Mouse (Mus musculus): ENCODE measurements around the gene Cnot1. TPM values are rescaled to one million over a fixed set of nuclear protein-coding genes. Genes with fewer than 3 reads are reported as not detected.

Cnot1 gene
- polyA plus RNA-seq, 1 experiment from 2014 or later, result 76.9 TPM

DNA sequence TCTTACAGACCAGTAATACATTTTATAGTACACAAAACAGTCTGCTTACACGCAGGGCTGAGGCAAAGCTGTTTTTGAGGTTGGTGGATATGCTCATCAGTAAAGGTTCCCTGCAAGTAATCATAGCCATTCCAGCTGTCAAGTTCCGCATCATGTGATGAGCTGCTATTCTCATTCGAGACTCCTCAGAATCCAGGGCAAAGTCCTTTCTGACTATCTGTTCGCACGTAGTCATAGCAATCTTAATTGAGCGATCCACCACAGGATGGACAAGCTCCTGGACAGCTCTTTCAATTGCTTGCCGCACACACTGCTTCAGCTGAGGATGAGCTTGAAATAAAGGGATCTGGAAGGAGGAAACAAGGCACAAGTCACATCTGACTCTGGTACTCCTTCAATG lies 65.5 kb downstream of the Cnot1 start:
- H3K27me3 ChIP-seq (ENCODE audit: control insufficient read depth, insufficient read depth, low read length), result no peaks in the 10 kb centered on the region
- no peaks in the 10 kb centered on the region for H3K9me3 ChIP-seq (ENCODE audit: control insufficient read depth, low read length)
- H3K4me2 ChIP-seq (ENCODE audit: low read length), result no peak overlapping the region
- 91% methylated on average over 7 of the region's 7 CpGs for WGBS
- DNase-seq, result no peak
- H3K4me3 ChIP-seq (replicated peaks; ENCODE audit: low read depth, low read length), result no peak overlapping the region
- no peak overlapping the region for H3K27ac ChIP-seq (replicated peaks; ENCODE audit: low read depth, low read length)
- no peak overlapping the region for H3K9ac ChIP-seq (replicated peaks; ENCODE audit: low read length)
- H3K4me1 ChIP-seq (ENCODE audit: control insufficient read depth, insufficient read depth, low read length), result no peaks in the 10 kb centered on the region
- peaks cover 96% of the 10 kb centered on the region for H3K36me3 ChIP-seq (ENCODE audit: control insufficient read depth, insufficient read depth, low read length)
- no peak for ATAC-seq (ENCODE audit: low FRiP score, low TSS enrichment)

DNA sequence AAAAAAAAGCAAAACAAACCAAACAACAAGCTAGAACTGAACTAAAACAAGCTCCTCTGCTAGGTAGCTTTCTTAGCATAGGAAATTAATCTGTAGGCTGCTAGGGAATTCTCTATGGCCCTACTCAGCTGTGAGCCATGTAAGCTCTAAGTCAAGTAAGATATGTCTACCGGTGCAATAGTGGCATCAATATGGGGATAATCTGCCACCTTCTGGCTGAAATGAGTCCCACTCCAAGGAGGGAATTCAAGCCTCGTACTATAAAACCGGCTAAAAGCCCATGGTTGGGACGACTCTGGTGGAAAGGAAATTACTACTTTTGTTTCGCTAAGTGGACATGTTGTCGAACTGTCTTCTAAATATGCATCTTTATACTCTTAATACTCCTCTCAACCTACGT lies 68.7 kb downstream of the Cnot1 start:
- H3K4me3 ChIP-seq (replicated peaks; ENCODE audit: low read depth, low read length), result no peak overlapping the region
- H3K4me2 ChIP-seq (ENCODE audit: low read length), result no peak overlapping the region
- ATAC-seq (ENCODE audit: low FRiP score, low TSS enrichment) (no peak), DNase-seq (peak; percentile 66)
- no peaks in the 10 kb centered on the region for H3K27me3 ChIP-seq (ENCODE audit: control insufficient read depth, insufficient read depth, low read length)
- H3K36me3 ChIP-seq (ENCODE audit: control insufficient read depth, insufficient read depth, low read length), result peaks cover 91% of the 10 kb centered on the region
- 80% methylated on average over 7 of the region's 7 CpGs for WGBS
- no peak overlapping the region for H3K9ac ChIP-seq (replicated peaks; ENCODE audit: low read length)
- H3K9me3 ChIP-seq (ENCODE audit: control insufficient read depth, low read length), result no peaks in the 10 kb centered on the region
- no peaks in the 10 kb centered on the region for H3K4me1 ChIP-seq (ENCODE audit: control insufficient read depth, insufficient read depth, low read length)
- no peak overlapping the region for H3K27ac ChIP-seq (replicated peaks; ENCODE audit: low read depth, low read length)

DNA sequence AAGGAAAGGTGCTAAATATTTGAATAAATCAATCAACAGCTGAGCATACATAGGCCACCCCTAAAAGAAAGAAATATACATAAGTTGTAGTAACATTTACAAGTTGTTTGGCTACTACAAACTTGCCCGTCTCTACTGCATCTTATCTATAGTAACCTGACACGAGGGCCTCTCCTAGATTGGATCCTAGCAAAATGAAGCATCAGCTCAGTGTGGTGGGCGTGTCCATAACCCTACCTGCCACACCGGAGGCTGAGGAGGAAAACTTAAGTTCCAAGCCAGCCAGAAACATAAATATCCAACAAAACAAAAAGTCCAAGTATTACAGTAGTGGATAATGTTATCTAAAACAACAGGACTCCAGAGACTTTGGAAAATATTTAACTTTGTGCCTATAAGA lies 79.6 kb downstream of the Cnot1 start:
- H3K36me3 ChIP-seq (ENCODE audit: control insufficient read depth, insufficient read depth, low read length), result peaks cover 95% of the 10 kb centered on the region
- no peak overlapping the region for H3K9ac ChIP-seq (replicated peaks; ENCODE audit: low read length)
- H3K4me1 ChIP-seq (ENCODE audit: control insufficient read depth, insufficient read depth, low read length), result no peaks in the 10 kb centered on the region
- no peak overlapping the region for H3K4me2 ChIP-seq (ENCODE audit: low read length)
- no peaks in the 10 kb centered on the region for H3K27me3 ChIP-seq (ENCODE audit: control insufficient read depth, insufficient read depth, low read length)
- ATAC-seq (ENCODE audit: low FRiP score, low TSS enrichment) (no peak), DNase-seq (no peak)
- H3K4me3 ChIP-seq (replicated peaks; ENCODE audit: low read depth, low read length), result no peak overlapping the region
- H3K27ac ChIP-seq (replicated peaks; ENCODE audit: low read depth, low read length), result no peak overlapping the region
- no peaks in the 10 kb centered on the region for H3K9me3 ChIP-seq (ENCODE audit: control insufficient read depth, low read length)
- 89% methylated on average over 4 of the region's 4 CpGs for WGBS

DNA sequence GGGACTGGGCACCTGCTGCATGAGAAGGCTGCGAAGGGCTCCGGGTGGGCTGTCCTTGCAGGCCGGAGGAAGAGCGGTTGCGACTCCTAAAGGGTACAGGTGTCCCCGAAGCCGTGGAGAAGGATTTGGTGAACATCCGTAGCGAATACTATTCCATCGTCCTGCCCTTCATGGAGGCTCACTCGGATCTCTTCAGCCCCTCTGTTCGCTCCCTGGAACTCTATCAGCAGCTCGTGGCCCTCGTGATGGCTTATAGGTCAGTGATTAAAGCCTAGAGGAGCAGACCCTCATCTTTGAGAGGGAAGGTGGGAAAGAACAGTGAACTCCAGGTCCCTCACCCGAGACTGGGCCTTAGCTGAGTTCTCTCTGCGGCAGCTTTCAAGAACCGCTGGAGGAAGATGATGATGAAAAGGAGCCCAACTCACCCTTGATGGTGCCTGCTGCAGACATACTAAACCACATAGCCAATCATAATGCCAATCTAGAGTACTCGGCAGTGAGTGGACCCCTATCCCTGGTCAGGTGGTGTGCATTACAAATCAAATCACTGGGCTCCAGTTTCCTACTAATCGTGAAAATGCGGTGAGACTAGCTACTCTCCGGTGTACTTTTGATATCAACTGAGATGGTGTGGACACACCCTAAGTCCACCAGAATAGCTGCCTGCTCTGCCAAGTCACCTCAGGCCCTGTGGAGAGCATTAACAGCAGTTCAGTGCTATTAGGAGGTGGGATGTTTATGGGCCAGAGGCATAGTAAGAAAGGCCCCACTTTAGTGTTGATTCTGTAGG lies 90.5 kb downstream of the Cnot1 start:
- no peak for ATAC-seq (ENCODE audit: low FRiP score, low TSS enrichment)
- H3K4me2 ChIP-seq (ENCODE audit: low read length), result peak overlapping the region; percentile 92
- H3K4me1 ChIP-seq (ENCODE audit: control insufficient read depth, insufficient read depth, low read length), result peaks cover 6% of the 10 kb centered on the region
- H3K36me3 ChIP-seq (ENCODE audit: control insufficient read depth, insufficient read depth, low read length), result peaks cover 55% of the 10 kb centered on the region
- H3K27ac ChIP-seq (replicated peaks; ENCODE audit: low read depth, low read length), result 0 out of 2 replicates have a peak overlapping the region, but pooled peaks have one; percentile 64
- no peaks in the 10 kb centered on the region for H3K9me3 ChIP-seq (ENCODE audit: control insufficient read depth, low read length)
- H3K9ac ChIP-seq (replicated peaks; ENCODE audit: low read length), result peak overlapping the region; percentile 77
- peak overlapping the region; percentile 78 for H3K4me3 ChIP-seq (replicated peaks; ENCODE audit: low read depth, low read length)
- 21% methylated on average over 21 of the region's 21 CpGs for WGBS
- DNase-seq, result no peak
- H3K27me3 ChIP-seq (ENCODE audit: control insufficient read depth, insufficient read depth, low read length), result no peaks in the 10 kb centered on the region

DNA sequence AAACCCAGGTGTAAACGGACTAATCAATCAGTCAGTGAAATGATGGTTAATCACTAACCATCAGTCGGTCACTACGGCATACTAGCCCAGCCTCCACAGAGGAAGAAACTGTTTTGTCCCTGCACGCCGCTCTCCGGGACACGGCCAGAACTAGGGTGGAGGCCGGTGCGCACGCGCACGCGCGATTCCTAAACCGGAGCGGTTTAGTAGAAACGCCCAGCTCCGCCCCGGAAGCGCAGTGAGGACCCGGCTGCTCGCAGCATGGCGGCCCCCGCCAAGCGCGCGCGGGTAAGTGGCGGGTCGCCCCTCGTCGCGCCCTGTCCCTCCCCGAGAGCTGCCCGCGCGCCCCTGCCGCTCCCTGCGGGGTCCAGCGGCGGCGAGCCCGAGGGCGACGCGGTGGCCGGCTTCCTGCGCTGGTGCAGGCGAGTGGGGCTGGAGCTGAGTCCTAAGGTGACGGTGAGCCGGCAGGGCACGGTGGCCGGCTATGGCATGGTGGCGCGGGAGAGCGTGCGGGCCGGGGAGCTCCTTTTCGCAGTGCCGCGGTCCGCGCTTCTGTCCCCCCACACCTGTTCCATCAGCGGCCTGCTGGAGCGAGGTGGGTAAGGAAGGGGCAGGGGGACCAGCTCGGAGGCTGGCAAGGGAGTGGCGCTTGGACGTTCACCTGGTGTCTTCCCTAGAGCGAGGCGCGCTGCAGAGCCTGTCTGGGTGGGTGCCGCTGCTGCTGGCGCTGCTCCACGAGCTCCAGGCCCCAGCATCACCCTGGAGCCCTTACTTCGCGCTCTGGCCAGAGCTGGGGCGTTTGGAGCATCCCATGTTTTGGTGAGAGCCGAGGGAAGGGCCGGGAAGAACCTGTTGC lies 91.4 kb downstream of the Cnot1 start, which contains the start of gene Setd6:
Gene Setd6 (plus strand): TSS at position 206 of the 856 bp plus-strand sequence.
- WGBS, result under 1% methylated on average over 79 of the region's 79 CpGs
- H3K9ac ChIP-seq (replicated peaks; ENCODE audit: low read length), result peak within 1 kb of the TSS; percentile 77
- H3K4me3 ChIP-seq (replicated peaks; ENCODE audit: low read depth, low read length), result peak within 1 kb of the TSS; percentile 78
- H3K27me3 ChIP-seq (ENCODE audit: control insufficient read depth, insufficient read depth, low read length), result no peaks in the 10 kb centered on the region
- H3K4me2 ChIP-seq (ENCODE audit: low read length), result peak within 1 kb of the TSS; percentile 92
- DNase-seq (peak; percentile 94), ATAC-seq (ENCODE audit: low FRiP score, low TSS enrichment) (peak; percentile 85)
- peak within 1 kb of the TSS; percentile 64 for H3K27ac ChIP-seq (replicated peaks; ENCODE audit: low read depth, low read length)
- no peaks in the 10 kb centered on the region for H3K9me3 ChIP-seq (ENCODE audit: control insufficient read depth, low read length)
- peaks cover 6% of the 10 kb centered on the region for H3K4me1 ChIP-seq (ENCODE audit: control insufficient read depth, insufficient read depth, low read length)
- peaks cover 54% of the 10 kb centered on the region for H3K36me3 ChIP-seq (ENCODE audit: control insufficient read depth, insufficient read depth, low read length)

DNA sequence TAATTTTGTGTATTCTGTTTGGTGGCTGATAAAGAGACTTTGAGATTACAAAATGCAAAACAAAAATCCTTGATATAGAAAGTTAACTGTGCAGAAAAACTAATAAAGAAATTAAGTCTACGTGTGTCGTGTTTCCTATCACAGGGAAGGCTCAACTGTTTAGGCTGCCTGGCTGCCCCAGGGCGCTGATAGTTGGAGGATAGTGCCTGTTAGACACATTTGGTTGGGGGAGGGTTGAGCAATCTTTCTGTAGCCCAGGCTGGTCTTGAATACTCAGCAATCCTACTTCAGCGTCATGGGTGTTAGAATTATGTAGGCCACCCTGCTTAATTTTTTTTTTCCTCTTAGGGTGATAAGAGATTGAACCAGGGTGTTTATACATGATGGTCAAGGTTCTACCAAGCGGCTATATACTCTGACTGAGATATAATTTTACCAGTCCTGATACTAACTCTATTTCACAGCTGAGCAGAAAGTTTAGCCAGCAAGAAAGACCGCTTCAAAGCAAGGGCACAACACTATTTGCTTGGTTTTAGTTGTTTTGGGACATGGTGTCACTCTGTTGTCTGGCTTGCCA lies 92.3 kb downstream of the Cnot1 start:
- H3K4me3 ChIP-seq (replicated peaks; ENCODE audit: low read depth, low read length), result peak overlapping the region; percentile 78; the same call in 1 of the 2 replicates
- peaks cover 57% of the 10 kb centered on the region for H3K36me3 ChIP-seq (ENCODE audit: control insufficient read depth, insufficient read depth, low read length)
- peak overlapping the region; percentile 92 for H3K4me2 ChIP-seq (ENCODE audit: low read length)
- WGBS, result 86% methylated on average over 6 of the region's 6 CpGs
- no peaks in the 10 kb centered on the region for H3K27me3 ChIP-seq (ENCODE audit: control insufficient read depth, insufficient read depth, low read length)
- no peaks in the 10 kb centered on the region for H3K9me3 ChIP-seq (ENCODE audit: control insufficient read depth, low read length)
- no peak for ATAC-seq (ENCODE audit: low FRiP score, low TSS enrichment)
- peaks cover 6% of the 10 kb centered on the region for H3K4me1 ChIP-seq (ENCODE audit: control insufficient read depth, insufficient read depth, low read length)
- peak overlapping the region; percentile 77; the same call in 1 of the 2 replicates for H3K9ac ChIP-seq (replicated peaks; ENCODE audit: low read length)
- H3K27ac ChIP-seq (replicated peaks; ENCODE audit: low read depth, low read length), result peak overlapping the region; percentile 64; the same call in 1 of the 2 replicates
- no peak for DNase-seq

DNA sequence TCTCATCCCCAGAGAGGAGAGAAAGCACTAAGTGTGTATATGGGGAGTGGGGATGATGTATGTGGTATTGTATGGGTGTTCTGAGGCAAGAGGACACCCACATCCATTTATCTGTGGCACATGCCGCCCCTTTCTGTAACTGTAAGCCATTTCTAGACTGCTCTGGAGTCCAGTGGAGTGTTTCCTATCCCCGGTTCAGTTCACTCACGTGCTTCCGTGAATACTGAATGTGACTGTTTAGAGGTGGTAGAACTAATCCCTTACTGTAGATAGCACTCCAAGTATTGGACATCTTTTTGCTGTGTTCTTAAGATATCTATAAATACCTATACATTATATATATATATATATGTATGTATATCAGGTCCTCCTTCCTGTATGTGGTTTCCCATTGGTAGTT lies 92.9 kb downstream of the Cnot1 start:
- no peaks in the 10 kb centered on the region for H3K27me3 ChIP-seq (ENCODE audit: control insufficient read depth, insufficient read depth, low read length)
- peaks cover 57% of the 10 kb centered on the region for H3K36me3 ChIP-seq (ENCODE audit: control insufficient read depth, insufficient read depth, low read length)
- DNase-seq (no peak), ATAC-seq (ENCODE audit: low FRiP score, low TSS enrichment) (no peak)
- H3K9me3 ChIP-seq (ENCODE audit: control insufficient read depth, low read length), result no peaks in the 10 kb centered on the region
- H3K27ac ChIP-seq (replicated peaks; ENCODE audit: low read depth, low read length), result no peak overlapping the region
- peaks cover 6% of the 10 kb centered on the region for H3K4me1 ChIP-seq (ENCODE audit: control insufficient read depth, insufficient read depth, low read length)
- no peak overlapping the region for H3K4me2 ChIP-seq (ENCODE audit: low read length)
- 93% methylated on average over 4 of the region's 4 CpGs for WGBS
- H3K9ac ChIP-seq (replicated peaks; ENCODE audit: low read length), result no peak overlapping the region
- H3K4me3 ChIP-seq (replicated peaks; ENCODE audit: low read depth, low read length), result no peak overlapping the region

DNA sequence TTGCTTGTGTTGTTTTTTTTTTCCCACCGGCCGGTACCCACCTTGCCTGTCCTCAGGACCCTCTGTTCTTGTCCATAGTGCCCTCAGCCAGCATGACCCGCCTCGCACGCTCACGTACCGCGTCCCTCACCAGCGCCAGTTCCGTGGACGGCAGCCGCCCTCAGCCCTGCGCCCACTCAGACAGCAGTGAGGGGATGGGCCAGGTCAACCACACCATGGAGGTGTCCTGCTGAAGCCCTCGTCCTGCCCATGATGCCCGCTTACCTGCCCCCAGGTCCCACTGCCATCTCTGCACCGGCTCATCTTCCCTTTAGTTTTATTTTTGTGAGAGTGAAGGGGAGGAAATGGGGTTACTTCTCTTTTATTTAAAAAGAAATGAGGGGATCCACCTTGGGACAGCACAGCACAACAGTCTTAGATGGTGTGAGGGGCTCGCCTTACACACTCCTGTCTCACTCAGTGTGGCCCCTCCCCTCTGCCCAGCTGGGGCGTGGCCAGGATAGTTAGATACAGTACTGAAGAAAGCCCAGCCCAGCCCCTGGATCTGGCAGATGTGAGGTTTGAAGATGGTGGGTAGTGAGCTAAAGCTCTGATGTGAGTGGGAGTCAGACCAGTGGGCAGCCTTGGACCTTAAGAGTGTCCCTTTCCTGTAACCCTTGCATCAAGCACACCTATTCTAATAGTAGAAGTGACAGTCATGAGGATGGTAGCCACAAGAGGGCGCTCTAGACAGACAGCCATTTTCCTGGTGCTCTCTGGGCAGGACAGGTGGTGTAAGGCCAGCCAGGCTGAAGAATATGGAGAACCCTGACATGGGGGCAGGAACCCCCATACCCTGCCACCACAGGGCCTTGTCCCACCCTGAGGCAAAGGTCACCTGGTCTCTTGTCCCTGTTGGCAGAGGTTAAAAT lies 93.9 kb downstream of the Cnot1 start:
- Histone ChIP-seq H3K27me3 (ENCODE audit: control insufficient read depth, insufficient read depth, low read length) (no peaks in the 10 kb centered on the region), H3K9me3 (ENCODE audit: control insufficient read depth, low read length) (no peaks in the 10 kb centered on the region), H3K4me1 (ENCODE audit: control insufficient read depth, insufficient read depth, low read length) (peaks cover 6% of the 10 kb centered on the region), H3K36me3 (ENCODE audit: control insufficient read depth, insufficient read depth, low read length) (peaks cover 58% of the 10 kb centered on the region), H3K4me3 (replicated peaks; ENCODE audit: low read depth, low read length) (no peak overlapping the region), H3K4me2 (ENCODE audit: low read length) (no peak overlapping the region), H3K9ac (replicated peaks; ENCODE audit: low read length) (no peak overlapping the region), H3K27ac (replicated peaks; ENCODE audit: low read depth, low read length) (no peak overlapping the region)
- DNase-seq (peak; percentile 79), ATAC-seq (ENCODE audit: low FRiP score, low TSS enrichment) (no peak)
- 84% methylated on average over 19 of the region's 19 CpGs for WGBS

Data from midbrain, embryonic 14.5 days (tissue).